Mouse (Mus musculus) monocyte, adult 59 days (primary cell): ENCODE data around the gene Arhgap5. TPM values are rescaled to one million over a fixed set of nuclear protein-coding genes. Genes with fewer than 3 reads are reported as not detected.

Source experiments
- total RNA-seq, 2 experiments: library from RNA; stranded (reverse); gene quantifications; one replicate each; pipeline ENCODE4 v1.2.4; 2023

Gene Arhgap5
- 10 to 100 TPM; 17.0 TPM for total RNA-seq

DNA sequence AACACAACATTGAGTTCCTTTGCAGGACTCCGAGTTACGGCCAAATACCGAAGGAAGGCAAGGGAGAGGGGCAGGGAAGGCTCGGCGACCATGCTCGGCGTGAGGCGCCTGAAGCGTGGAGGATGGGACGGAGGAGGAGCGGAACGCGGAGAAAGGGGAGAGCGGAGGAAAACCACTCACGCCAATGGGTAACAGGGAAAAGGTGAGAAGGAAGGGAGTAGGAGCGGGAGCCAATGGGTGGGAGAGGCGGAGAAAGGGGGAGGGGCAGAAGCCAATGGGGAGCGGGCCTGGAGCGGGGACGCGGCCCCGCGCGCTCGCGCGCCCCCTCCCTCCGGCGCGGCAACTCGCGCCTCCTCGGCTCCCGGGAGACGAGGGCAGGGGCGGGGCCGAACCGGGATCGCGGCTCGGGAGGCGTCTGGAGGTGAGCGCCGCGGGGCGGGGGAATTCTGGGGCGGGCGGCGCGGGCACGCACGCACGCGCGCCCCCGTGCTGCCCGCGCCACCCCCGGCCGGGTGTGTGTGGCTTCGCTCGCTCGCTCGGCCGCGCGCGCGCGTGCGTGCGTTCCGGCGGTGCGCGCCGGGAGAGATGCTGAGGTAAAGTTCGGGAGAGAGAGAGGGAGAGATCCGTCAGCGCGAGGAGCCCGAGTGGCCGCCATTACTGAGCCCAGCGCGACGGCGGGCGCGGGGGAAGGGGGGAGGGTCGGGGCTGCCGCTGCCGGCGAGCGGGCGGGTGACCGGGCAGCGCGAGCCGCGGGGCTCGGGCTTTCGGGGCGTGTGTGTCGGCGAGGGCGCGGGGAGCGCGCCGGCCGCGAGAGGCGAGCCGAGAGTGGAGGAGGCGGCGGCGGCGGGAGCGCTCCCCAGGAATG lies at the start of gene Arhgap5:
TSS of gene Arhgap5 (plus strand) at position 517 of the 865 bp plus-strand sequence.

Other genes starting within 250 kb of the Arhgap5 start
- not detected for gene Akap6, start 195.4 kb downstream of the Arhgap5 start, total RNA-seq